Mouse (Mus musculus): ENCODE results near the gene Pgm5.

Pgm5 gene

DNA sequence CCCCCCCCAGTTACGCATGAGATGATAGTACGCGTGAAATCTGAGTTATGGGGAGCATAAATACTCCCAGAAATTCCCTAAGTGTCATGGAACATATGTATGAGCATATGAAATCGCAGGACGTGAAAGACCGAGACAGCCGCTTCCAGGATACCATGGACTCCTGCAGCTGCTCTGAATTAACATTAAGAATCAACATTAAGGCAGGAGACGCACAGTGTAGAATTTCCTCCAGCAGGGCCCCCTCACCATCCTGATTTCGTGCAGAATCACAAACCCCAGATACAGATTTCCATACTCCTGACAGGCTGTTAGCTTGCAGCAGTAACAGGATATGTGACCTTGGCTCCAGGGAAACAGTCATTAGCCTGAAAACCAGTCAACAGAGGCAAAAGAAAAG, 77.9 kb downstream of the Pgm5 start:
- in situ Hi-C loops (cut with MboI, MseI): no loop called here

DNA sequence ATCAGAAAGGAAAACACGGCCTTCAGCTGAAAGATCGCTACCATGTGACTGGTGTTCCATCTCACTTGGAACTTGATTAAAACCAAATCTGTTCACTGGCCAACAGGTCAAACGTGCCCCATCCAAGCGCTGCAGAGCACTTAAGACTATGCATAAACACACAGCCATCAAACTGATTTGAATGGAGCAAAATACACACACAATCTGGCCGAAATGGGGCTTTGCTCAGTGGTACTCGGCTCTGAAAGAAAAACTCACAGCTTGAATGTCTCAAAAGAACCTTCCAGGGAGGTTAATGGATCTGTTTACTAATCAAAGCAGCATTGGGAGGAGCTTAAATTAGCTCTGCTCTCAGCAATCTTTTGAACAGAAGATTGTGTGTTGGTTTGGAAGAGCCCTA, 81.7 kb downstream of the Pgm5 start:
- in situ Hi-C loops (cut with MboI, MseI): no loop called here

DNA sequence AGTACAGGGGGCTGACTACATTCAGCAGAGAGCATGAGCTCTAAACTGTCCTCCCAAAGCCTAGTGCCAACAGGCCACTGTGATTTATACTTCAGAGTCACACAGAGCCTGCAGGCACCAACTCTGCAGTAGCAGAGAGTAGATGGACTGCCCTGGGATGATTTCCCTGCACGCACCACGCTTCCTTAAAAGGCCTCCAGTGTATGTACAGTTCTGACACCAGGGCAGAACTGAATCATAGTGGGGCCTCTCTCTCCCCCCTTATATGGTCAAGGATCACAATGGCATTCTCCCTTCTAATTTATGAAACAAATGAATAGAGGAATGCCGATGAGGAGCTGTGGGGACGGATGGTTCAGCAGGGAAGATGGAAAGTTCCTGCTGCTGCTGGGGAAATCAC, 91.3 kb downstream of the Pgm5 start:
- in situ Hi-C loops (cut with MboI, MseI): no loop called here

DNA sequence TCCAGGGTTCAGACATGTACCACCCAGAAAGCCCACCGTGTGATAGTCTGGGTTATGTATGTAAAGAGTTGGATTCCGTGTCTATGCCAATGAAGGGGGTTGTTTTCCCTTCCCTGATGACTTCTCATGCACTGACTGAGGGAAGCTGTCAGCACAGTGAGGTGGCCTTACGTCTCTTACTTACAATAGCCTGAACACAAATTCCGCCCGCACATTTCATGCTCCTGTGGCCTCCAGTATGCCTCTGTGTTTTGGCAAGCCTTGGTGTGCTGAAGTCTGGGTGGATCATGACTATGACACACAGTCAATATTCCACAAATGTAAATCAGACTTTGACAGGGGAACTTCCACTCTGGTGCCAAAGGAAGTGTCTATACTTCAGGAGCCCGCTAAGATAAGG, 94.3 kb downstream of the Pgm5 start:
- in situ Hi-C loops (cut with MboI, MseI): no loop called here

DNA sequence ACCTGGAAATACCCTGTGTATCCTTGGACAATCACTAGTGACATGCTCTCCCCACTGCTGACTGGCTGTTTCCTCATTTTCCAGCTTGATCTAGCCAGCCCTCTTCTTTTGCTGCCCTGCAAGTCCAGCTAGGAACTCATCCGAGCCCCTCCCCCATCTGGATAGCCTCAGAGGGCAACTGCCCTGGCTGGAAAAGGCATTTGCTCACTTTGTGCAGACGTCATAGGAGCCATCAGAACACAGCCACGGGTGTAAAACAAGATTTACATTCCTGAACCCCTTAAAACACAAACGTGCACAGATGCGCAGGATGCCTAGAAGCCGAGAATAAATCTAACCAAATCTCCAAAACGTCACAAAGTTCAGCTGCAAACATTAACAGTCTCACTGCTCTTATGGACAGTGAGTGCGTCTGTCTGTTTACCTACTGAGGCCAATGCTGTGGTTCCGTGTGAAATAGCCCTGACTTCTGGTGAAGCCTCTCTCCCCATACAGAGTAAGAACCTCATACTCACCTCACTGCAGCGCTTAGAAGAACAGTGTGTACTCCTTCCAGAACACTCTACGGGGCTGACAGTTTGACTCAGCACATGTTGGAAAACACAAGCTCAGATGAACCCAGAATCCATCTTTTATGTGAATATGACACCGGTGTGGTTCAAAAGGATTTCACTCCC, 99.0 kb downstream of the Pgm5 start:
- in situ Hi-C loops (cut with MboI, MseI): no loop called here

DNA sequence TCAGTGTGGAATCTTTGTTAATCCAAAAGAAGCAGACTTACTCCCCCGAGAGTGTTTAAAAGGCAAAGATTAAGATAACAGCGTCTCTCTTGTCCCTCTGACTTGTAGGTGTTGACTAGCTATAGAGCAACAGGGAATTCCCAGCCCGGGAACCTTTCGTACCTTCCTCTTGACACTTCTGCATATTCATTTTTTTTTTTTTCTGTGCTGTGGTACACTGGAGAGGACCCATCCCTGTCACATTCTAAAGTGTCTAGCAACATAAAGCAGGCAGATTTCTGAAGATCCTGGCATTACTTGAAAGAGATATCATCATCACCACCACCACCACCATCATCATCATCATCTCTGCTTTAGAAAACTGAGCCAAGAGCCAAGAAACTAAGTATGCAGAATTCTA, 105.0 kb downstream of the Pgm5 start:
- in situ Hi-C loops (cut with MboI, MseI): loop anchor here in 1 of 2 experiments (5.0 kb wide), 1 partner anchor 66 kb away; no protein-coding TSS in a partner anchor

DNA sequence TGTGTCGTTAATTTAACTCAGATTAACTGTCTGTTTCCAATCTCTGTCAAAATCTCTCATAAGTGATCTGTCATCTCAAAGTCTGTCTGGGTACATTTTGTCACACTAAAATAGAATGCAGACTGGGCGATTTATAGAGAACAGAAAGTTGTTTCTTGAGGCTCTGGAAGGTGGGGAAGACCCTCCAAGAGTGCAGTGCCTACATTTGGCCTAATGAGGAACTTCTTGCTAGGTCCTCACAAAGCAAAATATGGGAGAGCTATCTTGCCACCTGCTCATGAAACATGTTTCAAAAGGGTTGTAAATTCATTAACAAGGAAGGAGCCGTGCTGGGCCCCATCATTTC, 107.2 kb downstream of the Pgm5 start:
- in situ Hi-C loops (cut with MboI, MseI): no loop called here

DNA sequence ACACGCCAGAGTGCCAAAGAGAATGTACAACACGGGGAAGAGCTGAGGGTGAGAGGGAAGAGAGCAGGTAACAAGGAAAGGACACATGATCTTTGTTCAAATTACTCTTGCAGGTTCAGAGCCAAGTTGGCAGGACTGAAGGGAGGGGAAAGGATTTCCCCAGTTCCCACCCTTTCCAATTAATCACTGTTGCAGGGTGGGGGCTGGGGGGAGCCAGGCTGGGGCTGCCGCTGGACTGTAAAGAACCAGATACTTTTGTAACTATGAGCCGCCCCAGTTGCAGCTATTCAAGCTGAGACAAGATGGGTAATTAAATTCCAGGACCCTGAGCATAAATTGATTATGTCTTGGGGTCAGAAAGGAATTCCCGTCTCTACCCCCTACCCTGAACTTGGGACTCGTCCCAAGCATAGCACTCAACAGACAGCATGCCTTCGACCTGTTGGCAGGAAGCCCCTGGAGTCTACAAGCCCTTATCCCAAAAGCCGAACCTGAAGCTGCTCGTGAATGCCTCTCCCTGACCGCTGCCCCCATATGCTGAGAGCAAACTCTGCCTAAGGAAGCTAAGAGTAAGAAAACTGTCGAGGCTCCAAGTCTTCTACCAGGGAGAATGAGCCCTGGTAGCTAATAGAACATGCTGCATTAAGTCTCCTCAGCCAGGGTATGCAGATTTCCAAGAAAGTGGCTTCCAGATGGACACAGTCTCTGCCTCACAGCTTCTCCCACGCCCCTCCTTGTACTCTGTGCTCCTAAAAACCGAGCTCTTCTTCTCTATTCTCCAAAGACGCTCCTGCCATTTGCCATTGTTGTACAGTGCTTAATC, 107.8 kb downstream of the Pgm5 start:
- in situ Hi-C loops (cut with MboI, MseI): no loop called here

DNA sequence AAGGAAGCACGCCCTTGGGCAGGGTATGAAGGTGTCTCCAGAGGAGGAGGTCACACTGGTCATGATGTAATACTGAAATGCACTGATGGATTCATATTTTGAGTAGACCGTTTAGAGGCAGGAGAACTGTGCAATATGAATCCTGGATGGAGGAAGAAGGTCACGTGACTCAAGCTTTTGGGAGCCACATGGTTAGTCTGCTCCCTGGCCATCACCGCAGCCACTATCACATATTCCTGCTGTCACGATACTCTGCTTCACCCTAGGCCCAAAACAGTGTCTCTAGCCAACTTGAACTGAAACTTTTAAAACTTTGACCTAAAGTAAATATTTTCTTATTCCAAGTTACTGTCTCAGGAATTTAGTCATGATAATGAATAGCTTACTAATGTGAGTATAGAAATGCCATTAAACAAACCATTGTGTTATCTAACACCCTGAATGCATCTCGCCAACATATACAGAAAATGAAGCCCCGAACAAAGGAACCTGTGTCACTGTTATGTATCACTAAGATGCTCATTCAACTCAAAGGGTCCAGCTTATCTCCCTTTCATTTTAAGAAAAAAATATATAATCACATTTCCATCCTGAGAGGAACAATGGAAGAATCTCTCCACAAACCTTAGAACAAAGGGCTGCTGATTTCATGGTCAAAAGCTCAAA, 108.6 kb downstream of the Pgm5 start:
- in situ Hi-C loops (cut with MboI, MseI): no loop called here

DNA sequence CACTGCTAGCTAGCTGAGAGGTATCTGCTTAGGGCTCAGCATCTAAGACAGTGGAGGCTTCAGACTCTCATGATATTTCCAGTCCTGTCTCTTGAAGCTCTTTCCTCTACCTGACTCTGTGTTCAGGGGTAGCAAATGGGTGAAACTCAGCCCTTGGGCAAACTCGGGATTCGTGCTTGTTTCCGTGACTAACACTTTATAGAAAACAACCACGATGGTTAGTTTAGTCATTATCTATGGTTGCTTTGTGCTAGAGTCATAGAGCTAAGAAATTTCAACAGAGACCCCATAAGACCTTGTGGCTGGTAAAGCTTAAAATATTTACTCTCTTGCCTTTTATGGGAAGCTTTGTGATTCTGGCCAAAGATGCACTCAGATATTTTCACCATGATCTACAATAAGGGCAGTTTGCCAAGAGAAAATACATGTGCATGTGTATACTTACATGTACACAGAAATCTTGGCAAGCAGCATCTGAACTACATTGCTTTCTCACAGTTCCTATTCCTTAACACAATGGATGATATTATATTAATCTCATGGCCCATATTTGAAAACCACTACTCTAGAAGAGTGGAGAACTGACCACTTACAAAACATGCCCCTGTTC, 115.3 kb downstream of the Pgm5 start:
- in situ Hi-C loops (cut with MboI, MseI): no loop called here

DNA sequence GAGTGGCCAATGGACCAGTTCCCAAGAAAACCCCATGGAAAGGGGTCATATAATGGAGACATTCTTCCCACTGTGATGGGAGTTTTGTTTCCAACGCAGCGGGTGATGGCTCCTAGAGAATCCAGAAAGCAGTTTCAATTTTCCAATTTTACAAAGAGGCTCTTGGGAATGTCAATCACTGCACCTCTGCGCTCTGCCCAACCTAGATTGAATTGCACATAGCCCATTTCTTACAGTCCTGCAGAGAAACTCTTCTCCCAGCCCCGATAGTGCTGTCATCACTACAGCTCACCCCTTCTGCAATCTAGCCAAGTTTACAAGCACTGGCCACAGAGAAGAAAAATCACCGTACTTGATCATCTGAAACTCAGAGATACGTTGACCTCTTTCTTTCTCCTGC, 119.0 kb downstream of the Pgm5 start:
- in situ Hi-C loops (cut with MboI, MseI): no loop called here

DNA sequence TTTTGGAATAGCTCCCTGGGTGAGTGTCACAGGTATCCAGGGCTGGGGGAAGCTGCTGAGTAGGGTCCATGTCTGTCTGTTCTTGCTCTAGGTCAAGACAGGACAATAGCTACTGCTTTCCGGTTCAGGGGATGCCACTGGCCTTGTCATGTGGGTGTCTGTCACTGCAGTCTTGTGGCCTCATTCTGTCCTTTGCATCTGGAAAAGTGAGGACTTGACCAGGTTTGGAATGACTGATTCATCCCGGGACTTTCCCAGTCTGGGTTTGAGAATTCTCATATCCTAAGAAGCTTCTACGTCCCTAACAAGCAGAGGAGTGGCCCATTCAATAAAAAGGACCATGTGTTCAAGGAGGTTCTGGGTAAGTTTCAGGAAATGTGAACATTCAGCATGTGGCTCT, 122.9 kb downstream of the Pgm5 start:
- in situ Hi-C loops (cut with MboI, MseI): no loop called here

DNA sequence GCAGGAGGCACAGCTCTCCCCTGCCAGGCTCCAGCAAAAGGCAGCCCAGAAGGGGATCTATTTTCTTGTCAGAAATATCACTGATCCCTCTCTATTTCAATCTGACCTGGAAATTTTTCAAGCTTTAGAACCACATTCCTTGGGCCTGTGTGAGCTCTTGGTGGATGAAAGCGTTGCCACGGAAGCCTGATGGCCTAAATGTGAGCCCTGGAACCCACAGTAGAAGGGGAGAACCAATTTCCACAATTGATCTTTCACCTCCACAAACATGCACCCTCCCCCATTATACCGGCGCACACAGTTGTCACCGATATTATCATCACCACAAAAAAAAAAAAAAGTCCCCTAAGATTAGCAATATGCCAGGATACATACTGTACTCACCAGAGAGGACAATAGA, 123.6 kb downstream of the Pgm5 start:
- in situ Hi-C loops (cut with MboI, MseI): no loop called here

DNA sequence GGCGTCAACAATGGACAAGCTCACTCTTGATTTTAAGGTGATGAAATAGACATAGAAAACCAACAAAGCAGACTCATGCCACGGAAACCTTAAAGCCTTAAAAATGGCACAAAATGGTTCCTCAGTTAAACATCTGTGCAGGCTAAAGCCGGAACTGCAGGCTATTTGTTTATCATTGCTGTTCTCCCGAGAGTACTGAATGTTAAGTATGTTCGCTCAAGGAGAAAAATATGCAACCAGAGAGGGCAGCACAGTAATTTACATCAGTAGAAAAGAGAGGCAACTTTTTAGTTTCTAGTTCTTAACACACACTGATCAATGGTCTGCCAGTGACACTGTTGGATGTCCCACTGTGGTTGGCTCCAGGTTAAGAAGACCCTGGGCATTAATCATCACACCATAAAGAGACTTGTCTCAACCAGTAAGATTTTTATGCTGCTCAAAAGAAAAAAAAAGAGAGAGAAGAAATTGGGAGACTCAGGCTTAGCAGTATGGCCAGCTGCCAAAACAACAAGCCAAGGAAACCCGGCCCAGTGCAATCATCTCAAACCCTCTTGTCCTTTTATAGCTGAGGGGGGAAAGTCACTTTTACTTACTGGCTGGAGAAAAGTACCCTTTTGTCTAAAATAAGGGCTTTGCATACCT, 126.0 kb downstream of the Pgm5 start:
- in situ Hi-C loops (cut with MboI, MseI): no loop called here

DNA sequence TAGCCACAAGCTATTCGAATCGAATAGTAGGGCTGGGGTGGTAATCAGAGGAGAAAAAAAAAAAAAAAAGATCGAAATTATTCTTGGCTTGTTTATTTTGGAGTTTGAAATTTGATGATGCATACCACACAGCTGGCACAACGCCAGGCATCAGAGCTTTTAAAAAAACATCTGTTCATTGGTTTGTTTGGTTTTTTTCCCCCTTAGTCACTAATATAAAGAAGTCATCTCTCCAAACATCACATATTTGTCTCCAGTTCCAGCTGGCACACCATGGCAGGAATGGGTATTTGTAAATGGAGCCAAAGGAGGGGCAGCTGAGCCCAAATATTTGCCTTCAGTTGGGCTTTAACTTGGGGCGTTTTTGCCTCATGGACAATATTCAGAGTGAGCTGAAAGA, 131.0 kb downstream of the Pgm5 start:
- in situ Hi-C loops (cut with MboI, MseI): no loop called here

DNA sequence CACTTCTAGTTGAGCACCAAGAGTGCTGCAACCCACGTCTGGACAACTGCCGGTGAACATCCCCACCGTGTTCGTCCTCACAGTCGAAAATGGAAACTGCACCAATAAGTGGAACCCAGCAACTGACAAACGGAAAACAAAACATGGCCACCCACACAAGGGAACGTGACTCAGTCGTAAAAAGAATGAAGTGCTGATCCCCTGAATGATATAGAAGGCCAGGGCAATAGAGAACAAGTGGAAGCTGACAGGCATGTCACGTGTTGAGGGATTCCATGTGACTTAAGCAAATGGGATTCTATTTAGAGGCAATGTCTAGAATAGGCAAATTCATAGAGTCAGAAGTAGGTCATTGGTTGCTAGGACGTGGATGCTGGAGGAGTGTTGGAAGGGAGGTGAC, 137.3 kb downstream of the Pgm5 start:
- in situ Hi-C loops (cut with MboI, MseI): no loop called here

DNA sequence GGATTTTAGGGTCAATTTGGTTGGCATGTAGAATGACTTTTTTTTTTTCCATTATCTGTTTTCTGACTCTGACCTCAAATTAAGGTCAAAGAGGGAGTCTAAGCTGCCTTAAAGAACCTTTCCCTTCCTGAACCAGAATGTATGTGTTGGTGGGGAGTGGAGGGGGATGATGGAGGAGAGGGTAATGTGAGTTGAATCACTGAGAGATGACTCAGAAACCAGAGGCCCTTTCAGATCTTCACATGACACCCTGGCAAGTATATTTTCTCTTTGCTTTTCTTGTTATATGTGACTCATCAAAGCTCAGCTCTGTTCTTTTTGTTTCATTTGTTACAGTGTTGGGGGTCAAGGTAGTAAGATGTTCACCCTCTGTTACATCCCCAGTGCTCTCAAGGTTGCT, 141.2 kb downstream of the Pgm5 start:
- in situ Hi-C loops (cut with MboI, MseI): no loop called here

DNA sequence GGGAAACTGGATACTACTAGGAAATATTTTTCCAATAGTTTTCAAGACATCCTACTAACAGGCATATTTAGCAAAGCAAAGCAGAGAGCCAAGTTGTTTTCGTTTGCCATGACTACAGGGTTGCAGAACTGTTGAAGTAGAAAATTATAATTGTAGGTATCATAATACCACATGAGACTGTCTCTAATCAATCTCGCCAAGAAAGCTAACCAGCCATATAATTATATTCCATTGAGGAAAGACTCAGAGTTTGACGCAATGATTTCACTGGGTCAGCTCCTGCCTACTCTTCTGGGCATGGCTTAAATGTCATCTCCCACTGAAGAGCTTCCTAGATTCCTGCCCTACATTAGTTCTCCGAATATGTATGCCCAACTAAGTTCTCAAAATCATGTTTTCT, 142.2 kb downstream of the Pgm5 start:
- in situ Hi-C loops (cut with MboI, MseI): no loop called here

DNA sequence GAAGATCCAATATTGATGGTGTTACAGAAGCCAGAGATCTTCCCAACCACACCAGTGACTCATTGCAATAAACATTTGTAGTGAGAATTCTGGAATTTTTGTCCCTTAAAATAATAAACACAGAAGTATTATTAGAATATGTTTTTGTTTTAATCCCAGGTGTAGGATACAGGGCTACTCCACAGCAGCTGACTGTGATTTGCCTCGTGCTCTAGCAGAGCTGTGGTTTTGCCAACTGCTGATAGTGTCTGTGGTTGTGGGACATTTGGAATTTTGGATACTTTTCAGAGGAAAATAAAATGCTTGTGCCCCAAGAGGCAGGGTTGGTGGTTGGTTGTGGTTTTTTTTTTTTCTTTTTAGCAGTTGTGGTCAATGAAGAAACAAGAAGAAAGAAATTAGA, 143.6 kb downstream of the Pgm5 start:
- in situ Hi-C loops (cut with MboI, MseI): no loop called here

DNA sequence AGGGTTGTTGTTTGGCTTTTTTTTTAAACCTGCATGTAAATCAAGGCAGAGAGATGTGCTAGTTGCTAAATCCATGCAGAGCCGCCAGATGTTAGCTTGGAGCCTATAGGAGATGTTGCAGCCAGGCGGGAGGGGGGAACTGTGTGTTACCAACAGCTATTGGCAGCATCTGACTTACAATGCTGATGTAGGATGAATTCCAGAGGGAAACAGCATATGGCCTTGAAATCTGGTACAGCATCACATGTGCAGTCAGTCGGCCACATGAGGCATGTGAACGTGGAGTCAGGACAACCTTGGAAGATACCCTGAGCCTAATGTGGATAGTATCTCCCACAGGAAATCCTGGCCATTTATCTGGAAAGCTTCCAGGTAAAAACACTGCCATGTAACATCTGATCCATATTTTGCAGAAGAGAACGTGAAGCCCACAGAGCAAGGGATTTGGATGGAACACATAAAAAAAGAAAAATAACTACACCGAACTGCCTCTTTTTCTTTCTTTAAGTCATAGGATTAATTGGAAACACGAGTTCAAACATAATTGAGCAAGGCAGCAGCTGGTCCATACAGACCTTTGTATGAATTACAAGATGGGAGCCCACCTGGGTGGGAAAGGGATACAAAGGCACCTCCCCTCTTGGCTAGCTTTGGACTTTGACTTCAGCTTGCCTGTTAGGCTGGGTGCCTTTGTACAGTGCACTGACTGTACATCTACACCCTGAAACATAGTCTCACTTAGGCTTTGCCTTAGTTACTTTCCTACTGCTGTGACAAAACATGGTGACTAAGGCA, 145.2 kb downstream of the Pgm5 start:
- in situ Hi-C loops (cut with MboI, MseI): no loop called here

DNA sequence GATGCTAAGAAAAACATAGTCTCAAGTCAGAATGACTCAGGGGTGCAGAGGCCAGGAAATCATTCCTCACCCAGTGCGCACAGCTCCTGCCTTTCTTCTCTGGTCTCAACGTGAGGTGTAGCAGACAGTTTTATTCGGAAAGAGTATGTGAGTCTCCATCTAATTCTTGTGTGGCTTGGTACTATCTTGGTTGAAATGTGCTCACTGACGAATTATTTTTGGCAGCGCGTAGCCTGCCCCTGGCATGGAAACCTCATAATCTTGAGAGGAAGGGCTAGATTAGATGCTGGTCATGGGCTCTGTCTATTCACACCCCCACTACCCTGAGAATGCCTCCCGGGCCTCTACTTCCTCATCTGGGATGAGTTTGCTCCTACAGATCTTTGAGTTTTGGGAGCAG, 153.6 kb downstream of the Pgm5 start:
- in situ Hi-C loops (cut with MboI, MseI): loop anchor here in 1 of 2 experiments (5.0 kb wide), 1 partner anchor 164 kb away; no protein-coding TSS in a partner anchor

All from T-helper 17 cell (primary cell).